Mouse (Mus musculus) stomach, adult 2 months (tissue): ENCODE data around the gene Wdfy4. TPM values are rescaled to one million over a fixed set of nuclear protein-coding genes. Genes with fewer than 3 reads are reported as not detected.

ENCODE experiments used
- polyA plus RNA-seq: library from polyadenylated mRNA; depleted of rRNA; stranded (reverse); fragments of >200 nt; gene quantifications from 2 replicates; pipeline ENCODE4 v1.2.3, GENCODE M21; 2012; rRNA removed

Gene Wdfy4
- 0.36 and 0.99 TPM in 2 replicates for polyA plus RNA-seq

DNA sequence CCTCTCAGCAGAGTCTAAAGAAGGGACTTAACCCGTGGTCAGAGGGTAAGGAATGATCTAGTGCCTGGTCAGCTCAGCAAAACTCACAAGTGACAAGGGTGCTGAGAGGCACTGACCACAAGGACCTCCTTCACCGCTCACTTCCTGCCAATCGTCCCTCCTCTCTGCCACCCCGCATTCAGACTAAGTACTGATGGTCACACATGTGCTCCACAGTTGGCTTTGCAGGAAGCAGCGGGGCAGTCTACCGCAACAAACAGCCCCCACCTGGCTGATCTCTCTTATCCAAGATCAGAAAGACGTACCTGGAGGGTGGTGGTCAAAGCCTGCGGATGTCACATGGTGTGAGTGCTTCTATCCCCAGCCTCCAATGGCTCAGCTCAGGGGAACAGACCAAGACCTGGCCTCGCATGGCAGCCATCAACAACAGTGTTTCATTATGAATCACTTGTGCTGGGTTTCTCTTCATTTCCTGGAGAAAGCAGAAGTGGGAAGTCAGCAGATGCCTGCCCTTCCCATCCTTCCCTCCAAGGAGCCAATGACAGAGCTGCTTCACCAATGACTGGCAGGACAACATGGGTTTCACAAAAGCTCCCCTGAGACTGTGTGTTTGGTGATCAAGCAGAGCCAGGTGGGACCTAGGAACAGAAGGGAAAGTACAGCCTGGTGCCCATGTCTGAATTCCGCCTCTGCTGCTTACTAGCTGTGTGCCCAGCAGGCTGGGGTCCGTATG is at the start of gene Wdfy4:
Wdfy4 (minus strand) TSS at position 441 of the 733 bp plus-strand sequence.

DNA sequence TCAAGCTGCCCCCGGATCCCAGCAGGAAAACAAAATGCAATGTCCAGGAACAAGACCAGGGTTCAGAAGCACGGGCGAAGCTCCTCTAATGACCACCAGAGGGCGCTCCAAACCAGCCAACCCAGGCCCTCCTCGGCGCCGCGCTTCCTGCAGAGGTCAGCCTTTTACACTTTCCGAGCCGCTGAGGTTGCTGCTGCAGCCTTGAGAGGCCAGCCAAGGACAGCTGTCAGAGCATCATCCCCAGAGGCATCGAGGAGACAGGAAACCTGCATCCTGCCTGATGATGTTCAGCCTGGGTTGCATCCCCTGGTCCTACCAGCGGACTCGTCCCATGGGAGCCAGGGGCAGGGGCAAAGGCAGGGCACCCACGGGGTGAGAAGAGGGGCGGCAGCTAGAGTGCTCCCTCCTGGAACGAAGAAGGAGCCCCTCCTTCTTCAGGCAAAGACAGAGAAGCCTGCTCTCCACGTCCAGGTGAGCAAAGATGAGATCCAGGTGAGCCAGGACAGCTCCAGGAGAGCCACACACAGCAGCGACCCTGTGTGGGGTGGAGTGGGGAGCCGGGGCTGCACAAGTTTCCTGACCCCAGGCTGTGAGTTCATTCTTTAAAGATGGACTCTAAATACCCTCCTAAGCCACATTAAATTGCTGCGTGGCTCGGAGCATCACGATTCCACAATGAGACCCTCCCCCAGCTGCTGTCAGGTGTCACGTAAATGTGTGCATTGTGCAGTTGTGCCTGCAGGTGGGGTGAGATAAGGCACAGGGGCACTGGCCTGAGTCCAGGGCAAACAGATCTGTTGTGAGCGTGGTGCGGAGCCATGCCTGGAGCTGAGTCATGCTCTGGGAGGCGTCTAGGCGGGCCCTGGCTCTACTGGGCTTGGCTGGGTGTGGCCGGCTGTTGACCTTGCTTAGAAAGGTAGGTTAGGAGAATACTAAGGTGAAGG is 28.8 kb upstream of the Wdfy4 start, which contains the start of gene Arhgap22:
Arhgap22 (plus strand) TSS at position 204 of the 944 bp plus-strand sequence.

DNA sequence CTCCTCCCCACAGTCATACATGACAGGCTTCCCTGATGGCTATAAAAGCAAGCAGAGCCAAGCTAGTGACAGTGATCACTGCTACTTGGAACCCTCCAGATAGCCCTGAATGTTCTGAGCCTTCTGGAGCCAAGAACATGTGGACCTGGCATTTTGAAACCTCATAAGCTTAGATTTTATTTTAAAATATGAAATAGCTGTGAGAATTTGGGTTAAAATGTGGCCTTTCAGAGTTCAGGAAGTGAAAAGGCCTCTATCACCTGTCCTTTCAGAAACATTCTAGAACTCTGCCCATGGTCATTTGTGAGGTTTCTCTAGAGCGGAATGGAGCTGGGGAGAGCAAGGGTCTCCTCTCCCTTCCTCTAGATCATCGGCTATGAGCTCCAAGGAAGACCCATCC is 194.2 kb downstream of the Wdfy4 start, which contains the start of gene Lrrc18:
Lrrc18 (plus strand) TSS at position 301 of the 400 bp plus-strand sequence.

Other genes starting within 250 kb of the Wdfy4 start
- gene Lrrc18, start 194.1 kb downstream of the Wdfy4 start, polyA plus RNA-seq: 0.04 and 0.05 TPM in 2 replicates
- gene Arhgap22, start 28.5 kb upstream of the Wdfy4 start, polyA plus RNA-seq: 10.5 and 15.0 TPM in 2 replicates